In genomic region chr11:63125832-63126456, GRCm38 (mm10) we compare ENCODE assay signal across 11 mouse cellular contexts. TPM values are rescaled to one million over a fixed set of nuclear protein-coding genes. Genes with fewer than 3 reads are reported as not detected.
DNase-seq lines count a peak whose midpoint lies in the region; ATAC-seq and TF ChIP-seq lines count a peak whose summit lies in the region.
"Had no signal": no experiment of that assay in that cellular context is flagged by ENCODE, and none has a peak within 500 bp of the region (broad histone marks: within the 10 kb centered on the region; RNA-seq: fewer than 3 reads in every experiment).

No protein-coding gene starts in this region.

- peak overlapping the region; percentile 47 for H3K27ac ChIP-seq in heart, embryonic 11.5 days (ENCODE audit: low read depth, low read length)
- H3K27ac ChIP-seq in forebrain, postnatal 0 days (ENCODE audit: low read depth, low read length): no peak overlapping the region

- TF ChIP-seq CTCF in forebrain, postnatal 0 days (IDR thresholded peaks at IDR 0.05; ENCODE audit: low read depth): no peak

- peaks cover 19% of the 10 kb centered on the region for H3K4me1 ChIP-seq in heart, embryonic 11.5 days (ENCODE audit: control insufficient read depth, insufficient read depth, low read length)
- H3K4me1 ChIP-seq in forebrain, postnatal 0 days (ENCODE audit: insufficient read depth): peaks cover 3% of the 10 kb centered on the region; the same call in 1 of the 2 replicates

- WGBS in heart, embryonic 11.5 days (ENCODE audit: insufficient replicate concordance): 51% methylated on average over 5 of the region's 5 CpGs
- 59% methylated on average over 5 of the region's 5 CpGs for WGBS in forebrain, postnatal 0 days

- ATAC-seq in heart, embryonic 11.5 days (replicated peaks; ENCODE audit: insufficient number of reproducible peaks, low FRiP score, low TSS enrichment): peak; percentile 40; the same call in 1 of the 2 replicates
- no peak for ATAC-seq in activated CD4-positive, CD25-positive, alpha-beta regulatory T cell, adult 4 months
- no peak for ATAC-seq in forebrain, postnatal 0 days
- ATAC-seq: hindbrain, embryonic 16.5 days had no signal

- intact Hi-C loops in left cerebral cortex, postnatal 4 days (cut with DNase I): no loop called here
- intact Hi-C loops in left cerebral cortex, postnatal 14 days (cut with DNase I): no loop called here

- H3K36me3 ChIP-seq in heart, embryonic 11.5 days (ENCODE audit: control insufficient read depth, insufficient read depth, low read length): no peaks in the 10 kb centered on the region
- no peaks in the 10 kb centered on the region for H3K36me3 ChIP-seq in forebrain, postnatal 0 days (ENCODE audit: insufficient read depth)

- H3K27me3 ChIP-seq in heart, embryonic 11.5 days (ENCODE audit: control insufficient read depth, insufficient read depth, low read length): peaks cover 3% of the 10 kb centered on the region
- H3K27me3 ChIP-seq in forebrain, postnatal 0 days (ENCODE audit: insufficient read depth, low read length): peaks cover 15% of the 10 kb centered on the region

- no peaks in the 10 kb centered on the region for H3K9me3 ChIP-seq in heart, embryonic 11.5 days (replicated peaks; ENCODE audit: control insufficient read depth, low read length)
- no peaks in the 10 kb centered on the region for H3K9me3 ChIP-seq in forebrain, postnatal 0 days (ENCODE audit: low read length)

- peak; percentile 51 for DNase-seq in left cerebral cortex, postnatal 4 days
- no peak for DNase-seq in left cerebral cortex, postnatal 14 days (ENCODE audit: low spot score in 2 of 2)
- peak; percentile 55 for DNase-seq in gastrocnemius, adult 18-20 months (ENCODE audit: low spot score)
- DNase-seq in ovary, postnatal 14 days (ENCODE audit: low spot score): peak; percentile 58
- DNase-seq in layer of hippocampus, adult 8-10 months (ENCODE audit: low spot score in 2 of 2): no peak
- DNase-seq in forebrain, postnatal 0 days: no peak

- no peak overlapping the region for H3K4me2 ChIP-seq in heart, embryonic 11.5 days
- no peak overlapping the region for H3K4me2 ChIP-seq in forebrain, postnatal 0 days (ENCODE audit: low read depth)

- no peak overlapping the region for H3K9ac ChIP-seq in heart, embryonic 11.5 days (ENCODE audit: low read depth, low read length)
- H3K9ac ChIP-seq in forebrain, postnatal 0 days: no peak overlapping the region

- no peak overlapping the region for H3K4me3 ChIP-seq in heart, embryonic 11.5 days (ENCODE audit: low read depth, low read length)
- no peak overlapping the region for H3K4me3 ChIP-seq in forebrain, postnatal 0 days (ENCODE audit: low read depth, low read length)
- H3K4me3 ChIP-seq: erythroblast, embryonic 14.5 days; myocyte had no signal

RNA-seq across cellular contexts. Expression of gene Pmp22, which starts 2.8 kb away (rescaled TPM):
- 10 to 100 TPM; 16.9 to 17.2 TPM for total RNA-seq in left cerebral cortex, postnatal 4 days (2021)
- total RNA-seq in left cerebral cortex, postnatal 14 days (2021): 10 to 100 TPM; 24.6 to 28.9 TPM
- total RNA-seq in gastrocnemius, adult 18-20 months (2021): 10 to 100 TPM; 29.9 to 33.8 TPM
- polyA plus RNA-seq in heart, embryonic 11.5 days (2014; fragmentation: Nextera tagmentation; extraction: Ambion mirVana): 77.9 and 89.4 TPM in 2 replicates
- polyA plus RNA-seq in activated CD4-positive, CD25-positive, alpha-beta regulatory T cell, adult 4 months (2017; shearing (Covaris generic)): not detected
- total RNA-seq in layer of hippocampus, adult 8-10 months (2022): 10 to 100 TPM; 25.4 to 60.5 (median 37.7) TPM
- 12.9 and 31.7 TPM in 2 replicates for total RNA-seq in forebrain, postnatal 0 days (2014; rRNA removed)
- polyA plus RNA-seq in forebrain, postnatal 0 days (2015; fragmentation: Nextera tagmentation; extraction: Ambion mirVana): 33.5 and 34.5 TPM in 2 replicates

Comparison
In these comparisons a context has a peak if more than half of its experiments do, and no peak if none do; other contexts are left out.
1. DNase-seq: peak in left cerebral cortex, postnatal 4 days (single experiment), gastrocnemius, adult 18-20 months (single experiment) and ovary, postnatal 14 days (single experiment); none in left cerebral cortex, postnatal 14 days (0 of 2), layer of hippocampus, adult 8-10 months (0 of 2) and forebrain, postnatal 0 days (single experiment).